Mouse (Mus musculus) c-Kit-negative CD71-positive TER-119-positive erythroid progenitor cells, embryonic 14.5 days (primary cell): Measurements from ENCODE around the gene Ube3b.

Experiments used
- DNase-seq: peaks from one replicate; pipeline ENCODE4 v3.0.0-alpha.2; 2013; ENCODE audit warnings: low read depth, low spot score

The Ube3b gene

DNA sequence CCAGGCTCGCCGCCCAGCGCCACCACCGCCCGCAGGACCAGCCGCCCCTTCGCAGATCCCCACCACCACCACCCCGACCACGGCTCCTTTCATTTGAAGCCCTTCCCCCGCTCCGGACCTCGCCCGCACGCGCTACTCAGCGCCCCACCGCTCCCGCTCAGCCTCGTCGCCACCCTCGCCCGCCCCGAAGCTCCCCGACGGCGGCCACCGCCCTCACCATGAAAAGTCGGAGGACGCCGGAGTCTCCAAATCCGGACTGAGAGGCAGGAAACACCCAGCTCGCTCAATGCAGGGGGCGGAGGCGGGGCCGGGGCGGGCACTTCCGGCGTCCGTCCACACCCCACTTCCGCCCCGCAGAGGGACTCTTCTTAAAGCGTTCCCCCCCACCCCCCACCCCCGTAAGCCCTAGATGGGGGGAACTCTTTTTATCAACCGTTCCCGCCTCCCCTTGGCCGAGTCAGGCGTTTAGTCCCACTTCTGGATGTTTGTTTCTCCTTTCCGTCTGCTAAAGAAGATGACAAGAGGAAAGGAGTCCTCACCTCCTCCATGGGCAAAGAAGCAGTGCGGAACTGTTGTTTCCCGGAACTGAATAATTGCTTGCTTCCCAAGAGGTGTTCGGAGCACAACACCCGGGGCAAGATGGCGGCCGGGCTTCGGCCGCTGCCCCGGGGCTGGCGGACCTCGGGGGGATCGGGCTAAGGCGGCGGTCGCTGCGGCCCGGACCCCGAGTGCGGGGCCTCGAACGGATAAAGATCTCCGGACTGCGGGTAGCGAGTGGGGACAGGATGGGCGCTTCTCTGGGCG, at the start of gene Ube3b, which contains the start of gene Kctd10:
Gene Ube3b (plus strand): TSS at position 399 of the 804 bp plus-strand sequence.
Gene Kctd10 (minus strand): TSS at position 300 of the 804 bp plus-strand sequence.
- DNase-seq: peak; percentile 87

DNA sequence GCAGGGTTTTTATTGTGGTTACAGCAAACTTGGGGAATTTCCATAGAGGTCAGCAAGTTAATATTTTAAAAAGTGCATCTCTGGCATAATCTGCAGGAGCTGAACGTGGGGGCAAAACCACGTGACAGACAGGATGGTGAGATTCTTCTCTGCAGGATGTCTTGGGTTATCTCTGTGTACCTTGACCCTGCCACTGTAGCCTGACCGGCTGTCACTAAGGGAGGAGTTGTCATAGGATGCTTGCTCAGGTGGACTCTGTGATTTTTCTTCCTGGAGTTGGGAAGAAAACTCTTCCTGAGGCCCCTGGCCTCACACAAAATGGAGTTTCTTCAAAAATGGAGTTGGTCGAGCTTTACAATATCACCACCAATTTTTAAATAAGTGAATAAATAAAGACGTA, 37.4 kb upstream of the Ube3b start:
- no peak for DNase-seq

DNA sequence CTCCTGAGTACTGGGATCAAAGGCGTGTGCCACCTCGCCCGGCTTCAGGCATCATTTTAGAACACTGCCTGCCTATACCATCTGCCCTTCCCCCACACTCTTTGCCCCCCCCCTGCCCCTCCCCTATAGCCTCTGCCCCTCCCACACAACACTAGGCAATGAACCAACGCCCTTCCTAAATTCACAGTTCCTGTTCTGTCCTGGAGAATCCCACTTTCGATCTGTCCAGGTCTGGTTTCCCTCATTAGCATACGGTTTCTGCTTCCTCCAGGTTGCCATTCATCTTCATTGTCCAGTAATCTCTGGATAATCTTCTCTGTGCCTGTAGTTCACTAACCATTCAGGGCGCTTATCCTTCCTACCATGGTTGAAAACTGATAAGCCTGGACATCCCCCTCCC, 36.8 kb upstream of the Ube3b start:
- DNase-seq: no peak

DNA sequence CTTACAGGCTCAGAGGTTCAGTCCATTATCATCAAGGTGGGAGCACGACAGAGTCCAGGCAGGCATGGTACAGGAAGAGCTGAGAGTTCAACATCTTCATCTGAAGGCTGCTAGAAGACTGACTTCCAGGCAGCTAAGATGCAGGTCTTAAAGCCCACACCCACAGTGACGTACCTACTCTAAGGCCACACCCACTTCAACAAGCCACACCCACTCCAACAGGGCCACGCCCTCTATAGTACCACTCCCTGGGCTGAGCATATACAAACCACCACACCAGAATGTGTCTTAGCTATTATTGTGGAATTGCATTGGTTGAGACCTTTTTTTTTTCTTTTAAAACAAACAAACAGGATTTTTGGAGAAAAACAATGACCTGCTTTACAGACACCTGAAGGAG, 34.9 kb upstream of the Ube3b start:
- DNase-seq: peak; percentile 44

DNA sequence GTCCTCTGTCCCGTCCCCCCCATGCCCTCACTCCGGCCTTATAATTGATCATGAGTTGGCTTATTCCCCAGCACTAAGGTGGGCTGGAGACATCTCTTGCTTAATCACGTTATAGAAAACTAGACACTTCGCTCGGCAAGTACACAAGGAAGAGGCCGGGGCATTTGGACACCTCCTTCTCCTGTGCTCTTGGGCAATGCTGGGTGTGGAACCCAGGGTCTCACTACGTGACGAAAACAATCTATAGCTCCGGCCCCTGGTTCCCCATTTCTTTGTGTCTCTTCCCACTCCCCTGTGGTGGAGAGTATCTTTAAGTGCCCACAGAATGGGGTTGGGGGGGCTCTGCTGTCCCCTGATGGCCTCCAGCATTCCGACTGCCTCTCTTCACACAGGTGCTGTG, 33.4 kb upstream of the Ube3b start:
- DNase-seq: no peak

DNA sequence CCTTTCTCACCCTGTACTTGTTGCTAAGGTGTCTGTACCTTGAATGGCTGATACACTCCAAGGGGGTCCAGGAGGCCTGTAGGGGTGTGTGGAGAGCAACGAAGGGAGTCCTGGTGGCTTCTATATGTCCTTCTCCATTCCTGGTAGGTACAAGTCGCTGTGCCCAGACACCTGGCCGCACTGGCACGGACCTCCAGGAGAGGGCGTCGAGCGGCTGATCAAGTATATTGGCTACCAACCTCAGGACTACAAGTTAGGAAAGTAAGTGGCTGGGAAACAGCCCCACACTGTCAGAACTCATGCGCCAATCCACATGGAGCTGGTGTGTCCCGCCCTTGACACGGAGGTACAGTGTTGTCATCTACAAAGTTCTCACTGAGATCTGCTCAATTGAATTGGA, 28.9 kb upstream of the Ube3b start:
- no peak for DNase-seq

DNA sequence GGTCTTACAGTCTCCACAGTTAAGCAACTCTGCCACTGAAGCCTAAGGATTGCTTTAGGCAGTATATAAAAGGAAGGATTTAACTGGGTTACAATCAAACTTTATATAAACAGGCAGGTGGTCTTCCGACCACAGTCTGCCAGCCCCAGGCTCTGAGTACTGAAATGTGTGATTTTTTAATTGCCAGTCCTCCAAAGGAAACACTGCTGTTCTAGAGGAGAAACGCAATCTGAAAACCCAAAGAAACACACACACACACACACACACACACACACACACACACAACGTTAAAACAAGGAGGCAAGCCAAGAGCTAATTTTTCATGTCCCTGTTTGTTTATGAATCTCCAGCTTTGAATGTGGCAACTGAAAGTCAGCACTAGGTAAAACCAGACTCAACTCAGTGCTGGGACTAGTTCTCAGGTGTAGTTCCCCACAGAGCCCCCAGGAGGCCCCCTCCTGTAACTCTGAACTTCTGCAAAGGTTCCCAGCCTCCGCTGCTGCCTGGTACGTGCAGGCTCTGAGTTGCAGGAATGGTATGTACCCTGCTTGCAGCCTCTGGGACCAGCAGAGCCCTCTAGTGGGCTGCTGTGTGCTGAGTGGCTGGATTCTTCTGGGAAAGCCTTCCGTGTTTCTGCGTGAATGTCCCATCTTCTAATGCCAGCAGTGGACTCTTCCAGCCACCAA, 24.0 kb upstream of the Ube3b start:
- DNase-seq: no peak

DNA sequence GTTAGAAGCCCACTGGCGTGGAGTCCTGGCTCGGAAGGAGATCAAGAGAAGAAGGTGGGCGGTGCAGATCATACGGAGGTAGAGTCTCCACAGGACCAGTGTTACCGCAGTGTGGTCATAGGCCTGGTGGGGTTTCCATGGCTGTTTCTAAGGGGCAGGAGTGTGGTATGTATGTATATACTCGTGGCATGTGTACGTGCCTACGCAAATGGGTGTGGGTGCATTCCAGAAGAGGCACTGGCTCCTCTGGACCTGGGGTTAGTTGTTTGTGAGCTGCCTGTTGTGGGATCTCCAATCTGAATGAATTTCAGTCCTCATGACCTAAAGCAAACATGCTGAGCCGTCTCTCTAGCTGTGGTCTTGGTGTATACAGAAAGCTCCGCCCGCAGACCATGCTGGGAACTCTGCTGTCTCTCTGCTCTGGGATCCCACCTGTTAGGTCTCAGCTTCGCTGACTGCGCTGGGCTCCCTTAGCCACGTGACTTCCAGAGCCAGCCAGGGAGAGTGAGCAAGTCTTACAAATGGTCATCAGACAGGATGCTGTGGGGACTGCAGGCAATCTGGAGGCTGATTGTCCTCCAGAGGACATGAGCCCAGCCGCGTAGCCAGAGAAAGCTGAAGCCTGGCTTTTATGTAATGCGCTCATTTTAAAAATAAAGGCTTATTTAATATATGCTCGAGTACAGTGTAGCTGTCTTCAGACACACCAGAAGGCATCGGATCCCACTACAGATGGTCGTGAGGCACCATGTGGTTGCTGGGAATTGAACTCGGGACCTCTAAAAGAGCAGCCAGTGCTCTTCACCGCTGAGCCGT, 23.3 kb upstream of the Ube3b start:
- DNase-seq: no peak

DNA sequence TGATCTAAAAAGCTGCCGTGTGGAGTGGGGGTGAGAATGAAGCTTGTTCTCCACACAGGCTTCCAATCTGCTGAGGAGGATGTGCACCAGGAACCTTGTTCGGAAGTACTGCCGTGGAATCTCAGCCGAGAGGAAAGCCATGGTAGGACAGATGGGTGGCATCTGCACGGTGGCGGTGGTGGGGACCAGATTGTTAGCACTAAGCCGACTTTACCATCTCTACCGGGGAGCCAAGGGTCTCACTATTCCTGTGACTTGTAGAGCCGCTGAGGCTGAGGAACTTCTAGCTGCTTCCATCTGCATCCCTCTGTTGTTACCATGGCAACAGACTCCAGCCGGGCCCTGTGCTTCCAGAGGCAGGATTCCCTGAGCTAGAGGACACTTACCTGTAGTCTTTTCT, 21.6 kb upstream of the Ube3b start:
- no peak for DNase-seq

DNA sequence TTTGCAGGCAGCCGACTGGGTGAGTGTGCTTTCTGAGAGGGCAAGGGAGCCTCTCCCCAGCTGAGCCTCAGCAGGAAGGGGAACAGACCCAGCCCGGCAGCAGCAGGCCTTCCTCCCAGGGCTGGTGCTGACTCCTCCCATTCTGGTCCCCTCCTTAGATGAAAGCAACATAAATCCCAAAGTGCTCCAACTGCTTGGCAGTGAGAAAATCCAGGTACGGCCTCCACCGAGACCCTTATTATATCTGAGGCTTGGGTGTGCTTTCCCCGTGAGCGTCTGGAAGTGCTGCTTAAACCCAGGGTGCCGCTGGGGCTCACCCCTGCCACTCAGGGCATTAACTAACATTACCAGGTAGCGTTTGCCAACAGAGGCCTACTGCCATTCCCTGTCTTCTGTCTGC, 20.8 kb upstream of the Ube3b start:
- DNase-seq: no peak

DNA sequence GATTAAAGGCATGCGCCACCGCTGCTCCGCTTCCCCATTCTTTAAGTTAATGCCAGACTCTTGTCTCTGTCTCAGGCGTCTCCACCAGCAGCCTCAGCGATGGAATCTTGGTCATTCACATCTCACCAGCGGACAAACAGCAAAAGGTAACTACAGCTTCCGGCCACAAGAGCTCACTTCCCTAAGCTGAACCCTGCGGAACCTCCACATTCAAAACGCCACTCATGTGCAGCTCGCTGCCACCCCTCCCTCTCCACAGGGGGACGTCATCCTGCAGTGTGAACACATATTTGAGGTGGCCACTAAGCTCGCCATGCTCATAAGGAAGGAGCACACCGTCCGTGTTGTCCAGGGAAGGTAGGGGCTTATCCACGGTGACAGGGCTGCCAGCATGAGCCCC, 19.4 kb upstream of the Ube3b start:
- DNase-seq: no peak

DNA sequence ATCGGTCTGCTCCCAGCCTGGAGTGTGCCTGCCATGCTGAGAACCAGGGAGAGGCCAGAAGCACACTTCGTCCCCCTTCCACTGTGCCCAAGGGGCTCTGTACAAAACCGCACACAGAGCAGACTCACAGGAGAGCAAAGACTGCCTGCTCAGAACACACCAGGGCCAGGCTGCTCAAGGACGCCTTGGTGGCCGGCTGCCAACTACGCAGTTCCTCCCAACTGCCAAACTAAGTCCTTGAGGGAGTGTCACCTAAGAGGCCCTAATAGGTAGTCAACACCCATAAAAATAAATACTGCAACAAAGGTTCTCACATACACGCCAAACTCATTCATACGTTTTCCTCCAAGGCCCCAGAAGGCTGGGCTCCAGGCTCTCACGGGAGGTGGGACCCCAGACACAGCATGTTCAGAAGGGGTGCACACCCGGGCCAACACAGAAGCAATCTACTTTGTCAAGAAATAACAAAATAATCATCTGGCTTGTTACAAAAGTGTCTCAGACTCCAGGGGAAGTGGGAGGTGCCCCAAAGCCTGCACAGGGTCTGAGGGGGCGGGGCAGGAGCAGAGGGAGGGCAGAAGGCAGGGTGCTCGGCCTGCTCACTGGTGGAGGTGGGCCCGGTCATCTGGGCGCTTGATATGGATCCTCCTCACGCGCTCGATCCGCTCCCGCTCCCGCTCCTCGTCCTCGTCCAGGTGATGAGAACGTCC, 15.2 kb upstream of the Ube3b start:
- DNase-seq: no peak

DNA sequence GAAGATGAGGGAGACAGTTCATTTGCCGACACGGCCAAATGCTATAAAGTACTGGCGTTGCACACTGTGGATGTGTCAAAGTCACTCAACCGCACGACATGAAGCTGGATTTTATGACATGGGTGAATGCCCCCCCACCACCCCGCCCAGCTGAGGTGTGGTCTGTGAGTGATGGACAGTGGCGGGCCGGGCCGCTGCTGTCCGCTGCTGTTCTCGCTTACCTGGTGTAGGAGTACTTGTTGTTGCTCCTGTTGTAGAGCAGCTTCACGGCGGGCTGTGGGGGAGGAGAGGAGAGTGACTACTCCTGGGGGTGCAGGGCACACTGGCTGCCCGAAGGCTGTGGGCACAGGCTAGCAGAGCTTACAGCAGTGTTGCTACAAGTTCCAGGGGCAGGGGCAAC, 12.3 kb upstream of the Ube3b start:
- no peak for DNase-seq

DNA sequence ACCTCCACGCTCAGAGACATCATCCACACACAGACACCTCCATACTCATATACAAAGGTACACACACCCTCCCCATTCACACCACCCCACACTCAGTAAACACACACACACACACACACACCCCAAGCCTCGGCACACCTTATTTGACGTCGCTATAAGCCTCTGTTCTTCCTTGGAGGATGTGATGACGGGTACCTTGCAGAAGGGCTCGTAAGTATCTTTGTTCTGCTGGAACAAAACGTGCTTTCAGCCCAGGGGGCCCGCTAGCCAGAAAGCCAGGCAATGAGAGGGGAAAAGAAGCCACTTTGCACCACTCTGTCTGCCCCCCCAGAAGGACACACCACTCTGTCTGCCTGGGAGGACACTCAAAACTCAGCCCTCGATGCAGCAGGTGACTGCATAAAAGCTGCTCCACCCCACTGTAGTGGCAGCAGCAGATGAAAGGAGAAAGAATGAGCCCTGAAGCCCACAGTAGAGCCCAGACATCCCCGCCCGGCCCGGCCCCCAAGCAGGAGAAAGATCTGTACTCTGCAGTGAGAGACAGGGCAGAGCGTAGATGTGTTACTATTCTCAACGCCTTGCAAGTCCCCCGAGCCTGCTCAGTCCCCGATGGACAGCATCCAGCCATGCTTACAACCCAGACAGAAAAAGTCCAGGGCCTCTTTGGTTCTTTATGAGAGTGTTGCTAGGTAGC, 11.5 kb upstream of the Ube3b start:
- DNase-seq: no peak

DNA sequence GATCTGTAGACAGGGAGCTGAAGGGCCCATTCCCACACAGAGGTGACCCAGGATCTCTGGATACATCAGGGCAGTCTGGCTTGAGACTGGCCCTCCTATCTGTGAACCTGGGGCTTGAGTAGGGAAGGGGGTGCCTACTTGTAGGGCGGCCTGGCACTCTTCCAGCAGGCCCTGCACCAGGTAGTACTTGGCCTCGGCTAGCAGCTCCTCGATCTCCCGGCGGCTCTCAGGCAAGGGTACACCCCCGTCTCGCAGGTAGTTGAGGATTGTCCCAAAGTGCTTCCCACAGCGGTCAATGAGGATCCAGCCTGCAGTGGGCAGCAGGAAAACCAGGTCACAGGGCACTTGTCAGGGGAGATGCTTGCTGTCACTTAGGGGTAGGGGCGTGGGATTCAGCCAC, 10.5 kb upstream of the Ube3b start:
- DNase-seq: no peak

DNA sequence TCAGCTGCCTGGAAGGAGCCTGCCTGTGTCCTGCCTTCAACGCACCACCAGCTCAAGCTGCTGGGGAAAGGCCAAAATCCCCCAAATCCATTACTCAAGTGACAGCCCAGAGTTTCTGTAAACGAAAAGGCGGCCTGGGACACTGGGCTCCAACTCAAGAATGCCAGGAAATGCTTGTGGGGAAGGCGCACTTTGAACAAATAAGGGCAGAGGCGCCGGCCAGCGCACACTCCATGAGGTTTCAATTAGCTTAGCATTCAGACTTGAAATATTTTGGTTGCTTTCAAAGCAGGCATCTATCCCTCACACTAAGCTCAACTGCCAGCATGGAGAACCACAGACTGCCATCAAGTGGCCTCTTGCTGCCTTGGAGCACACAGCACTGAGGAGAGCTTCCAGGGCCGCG, 10.0 kb upstream of the Ube3b start:
- DNase-seq: no peak

DNA sequence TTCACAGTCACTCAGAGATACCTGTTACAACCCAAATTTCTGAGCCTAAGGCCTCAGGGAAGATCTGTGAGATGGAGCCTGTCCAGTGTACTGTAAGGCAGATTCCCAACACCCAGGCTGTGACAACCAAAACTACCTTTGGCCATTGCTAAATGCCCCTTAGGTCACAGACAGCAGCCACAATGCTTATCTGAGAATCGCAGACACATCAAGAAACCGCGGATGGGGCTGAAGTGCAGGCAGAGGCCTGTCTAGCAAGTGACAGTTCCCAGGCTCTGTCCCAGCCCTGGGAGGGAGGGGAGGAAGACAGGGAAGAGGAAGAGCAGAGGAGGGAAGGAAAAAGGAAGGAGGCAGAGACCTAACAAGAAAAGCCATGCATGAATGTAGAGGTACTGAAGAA, 9.1 kb upstream of the Ube3b start:
- no peak for DNase-seq

DNA sequence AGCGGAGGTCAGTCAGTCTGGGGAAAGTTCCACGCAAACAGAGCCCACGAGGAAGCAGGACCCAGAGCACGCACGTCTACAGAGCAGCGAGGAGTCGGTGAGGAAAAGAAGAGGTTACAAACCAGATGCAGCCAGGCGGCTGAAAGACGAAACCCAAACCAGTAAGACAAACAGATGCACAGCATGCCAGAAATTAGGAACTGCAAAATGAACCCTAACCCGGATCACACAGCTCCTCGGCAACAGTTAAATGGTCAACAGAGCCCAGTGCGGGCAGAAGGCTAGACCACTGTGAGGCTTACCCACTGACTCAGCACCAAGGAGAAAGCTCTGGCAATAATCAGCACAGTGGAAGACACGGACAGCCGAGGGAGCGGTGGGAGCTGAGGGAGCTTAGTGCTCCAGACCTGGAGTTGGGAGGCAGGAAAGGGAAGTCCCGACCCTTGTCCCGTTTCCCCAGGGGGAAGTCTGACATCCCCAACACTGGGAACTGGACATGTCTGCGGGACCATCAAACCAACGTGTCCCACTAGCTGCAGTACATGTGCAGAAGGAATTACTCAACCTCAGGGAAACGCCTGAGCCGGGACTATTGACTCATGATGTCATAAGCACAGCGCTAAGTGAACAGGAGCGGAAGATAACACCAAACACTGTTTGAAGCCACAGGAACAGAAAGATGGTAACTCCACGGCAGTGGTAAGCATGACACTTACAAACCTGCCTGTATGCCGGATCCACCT, 8.5 kb upstream of the Ube3b start:
- no peak for DNase-seq

DNA sequence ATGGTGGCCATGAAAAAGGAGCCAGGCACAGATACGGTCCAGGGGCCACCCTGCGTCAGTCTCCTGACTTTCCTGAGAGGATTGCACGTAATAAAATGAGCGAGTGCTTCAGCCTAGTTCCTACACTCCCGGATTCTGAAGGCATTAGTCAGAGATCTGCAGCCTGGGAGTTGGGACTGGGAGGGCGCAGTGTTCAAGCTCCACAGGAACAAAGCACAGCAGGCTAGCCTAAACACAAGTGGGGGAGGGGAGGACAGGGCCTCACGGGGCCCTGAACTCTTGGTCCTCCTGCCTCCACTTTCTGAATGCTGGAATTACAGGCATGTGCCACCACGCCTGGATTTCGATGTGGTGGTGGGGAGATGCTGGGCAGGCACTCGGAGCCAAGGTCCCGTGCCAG, 7.8 kb upstream of the Ube3b start:
- no peak for DNase-seq

DNA sequence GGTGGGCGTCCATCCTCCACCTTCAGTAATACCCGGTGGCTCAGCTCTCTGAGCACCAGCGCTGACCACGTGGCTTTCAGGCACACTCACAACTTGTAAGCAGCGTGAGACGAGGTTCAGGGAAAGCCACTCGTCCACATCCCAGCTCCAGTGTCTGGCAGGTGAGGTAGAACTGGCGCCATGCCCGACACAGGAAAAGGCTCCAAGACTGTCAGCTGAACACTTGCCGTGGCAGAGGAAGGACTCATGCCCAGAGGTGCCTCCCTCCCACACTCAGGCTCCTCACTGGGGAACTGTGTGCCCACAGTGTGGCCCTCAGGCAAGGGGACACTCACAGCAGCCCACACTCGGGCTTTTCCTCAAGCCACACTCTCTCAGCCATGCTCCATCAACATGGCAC, 7.2 kb upstream of the Ube3b start:
- no peak for DNase-seq
